Mouse (Mus musculus): ENCODE measurements around the gene Ubb. TPM values are rescaled to one million over a fixed set of nuclear protein-coding genes. Genes with fewer than 3 reads are reported as not detected.

The Ubb gene
- total RNA-seq, 1 experiment from 2014 or later: 1,520 TPM

Other genes starting within 250 kb of the Ubb start
- gene Pigl, start 92.7 kb upstream of the Ubb start, total RNA-seq (2017): 5.7 and 9.1 TPM in 2 replicates
- gene Ncor1, start 92.6 kb upstream of the Ubb start, total RNA-seq (2017): 312 and 354 TPM in 2 replicates
- 11.5 and 33.0 TPM in 2 replicates for gene Cenpv, start 11.9 kb upstream of the Ubb start, total RNA-seq (2017)
- 24.5 TPM in 2 replicates for gene Trpv2, start 23.3 kb downstream of the Ubb start, total RNA-seq (2017)
- 7.6 and 7.7 TPM in 2 replicates for gene Lrrc75a, start 97.4 kb downstream of the Ubb start, total RNA-seq (2017)
- 26.0 and 39.5 TPM in 2 replicates for gene Mmgt2, start 97.5 kb downstream of the Ubb start, total RNA-seq (2017)
- gene Zfp287, start 180.7 kb downstream of the Ubb start, total RNA-seq (2017): 7.3 and 9.6 TPM in 2 replicates
- not detected in 2 replicates for gene Gm10428, start 201.9 kb downstream of the Ubb start, total RNA-seq (2017)
- gene Zfp286, start 238.3 kb downstream of the Ubb start, total RNA-seq (2017): 7.8 and 9.7 TPM in 2 replicates